Mouse (Mus musculus): ENCODE measurements around the gene Olfr1448. TPM values are rescaled to one million over a fixed set of nuclear protein-coding genes. Genes with fewer than 3 reads are reported as not detected.
"Not testable (repeated sequence)": the region's sequence is repeated elsewhere in the genome, so short reads cannot be mapped to it uniquely, and the experiment has no call there.

Olfr1448 gene
- polyA plus RNA-seq (2017; shearing (Covaris generic)) = not detected

- ATAC-seq = no peak
These were observed at the start of gene Olfr1448 for GRCm38 (mm10) chr19:12924319-12924718. Olfr1448 (minus strand) TSS chr19:12924419.

- not testable (repeated sequence) for ATAC-seq
These were observed 45.9 kb upstream of the Olfr1448 start for GRCm38 (mm10) chr19:12970082-12970481.

DNA sequence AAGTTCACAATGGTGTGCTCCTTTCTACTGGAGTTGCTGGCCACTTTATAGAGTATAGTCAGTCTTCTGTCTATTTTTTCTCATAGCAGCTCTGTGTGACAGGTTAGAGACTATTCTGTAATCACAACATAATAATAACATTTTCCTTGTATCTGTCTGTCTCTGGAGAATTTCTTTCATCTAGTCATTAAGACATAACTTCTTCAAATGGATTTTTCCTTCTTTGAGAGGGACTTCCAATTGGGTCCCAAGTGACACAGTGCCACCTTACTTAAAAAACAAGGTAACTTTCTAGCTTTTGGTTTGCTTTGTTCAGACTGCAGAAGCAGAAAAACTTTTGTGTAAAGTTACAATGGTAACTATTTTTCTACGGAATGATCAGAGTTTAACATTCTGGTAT is 25.7 kb upstream of the Olfr1448 start, which contains the start of gene Olfr1450:
Gene Olfr1450 (plus strand): TSS at position 301 of the 400 bp plus-strand sequence.
- ATAC-seq = no peak

DNA sequence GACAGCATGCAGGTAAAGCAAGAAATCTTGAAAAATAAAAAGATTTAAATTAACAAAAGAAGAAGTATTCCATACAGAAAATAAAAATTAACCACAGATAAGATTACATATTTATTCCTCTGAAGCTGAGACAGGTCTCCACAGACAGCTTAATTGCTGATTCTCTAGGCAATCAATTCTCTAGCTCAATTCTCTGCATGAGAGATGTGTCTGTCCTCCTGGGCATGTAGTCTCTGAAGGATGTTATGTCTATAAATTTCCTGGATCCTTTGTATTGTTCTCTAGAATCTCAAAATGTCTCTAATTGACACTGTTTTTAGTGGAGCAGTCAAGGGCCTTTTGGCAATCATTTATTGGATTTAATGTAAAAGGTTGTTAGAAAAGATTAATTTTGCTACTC is 6.3 kb upstream of the Olfr1448 start, which contains the start of gene Olfr1449:
Gene Olfr1449 (plus strand): TSS at position 301 of the 400 bp plus-strand sequence.
- ATAC-seq = no peak

- ATAC-seq = no peak
These were observed 20.6 kb downstream of the Olfr1448 start, which contains the start of gene Olfr1447 for GRCm38 (mm10) chr19:12903643-12904042. Olfr1447 (minus strand) TSS chr19:12903743.

- ATAC-seq = no peak
These were observed 30.8 kb downstream of the Olfr1448 start, which contains the start of gene Olfr1446 for GRCm38 (mm10) chr19:12893424-12893823. Olfr1446 (minus strand) TSS chr19:12893524.

DNA sequence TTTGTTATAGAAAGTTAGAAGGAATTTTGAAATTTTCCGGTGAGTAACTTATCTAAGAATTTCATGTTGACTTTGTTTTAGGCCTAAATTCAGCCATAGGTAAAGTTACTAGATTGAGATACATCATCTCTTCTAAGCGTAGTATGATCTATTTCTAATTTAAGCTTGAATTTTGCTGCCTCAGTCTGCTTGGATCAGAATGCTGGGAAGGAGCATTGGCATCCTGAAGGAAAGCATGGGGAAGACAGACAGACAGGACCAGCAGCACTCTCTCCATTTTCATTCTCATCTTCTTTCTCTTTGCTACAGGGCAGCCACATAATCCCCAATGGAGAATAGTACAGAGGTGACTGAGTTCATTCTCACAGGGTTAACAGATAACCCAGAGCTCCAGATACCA is 40.7 kb downstream of the Olfr1448 start, which contains the start of gene Olfr1445:
Gene Olfr1445 (plus strand): TSS at position 301 of the 400 bp plus-strand sequence.
- ATAC-seq = no peak

Other genes starting within 250 kb of the Olfr1448 start
- gene Olfr1443, start 246.3 kb downstream of the Olfr1448 start, polyA plus RNA-seq (2017; shearing (Covaris generic)) = not detected
- gene Keg1, start 228.6 kb downstream of the Olfr1448 start, polyA plus RNA-seq (2017; shearing (Covaris generic)) = not detected
- gene Cntf, start 158.8 kb downstream of the Olfr1448 start, polyA plus RNA-seq (2017; shearing (Covaris generic)) = 1 to 10 TPM; 2.9 to 3.4 TPM
- gene Zfp91, start 128.3 kb downstream of the Olfr1448 start, polyA plus RNA-seq (2017; shearing (Covaris generic)) = 10 to 100 TPM; 21.2 to 22.9 TPM
- 100 to 1,000 TPM; 220 to 255 TPM for gene Lpxn, start 128.2 kb downstream of the Olfr1448 start, polyA plus RNA-seq (2017; shearing (Covaris generic))
- 1 to 10 TPM in 1 of 2 experiments, not detected in 1; 1.0 TPM for gene Gm5244, start 77.7 kb downstream of the Olfr1448 start, polyA plus RNA-seq (2017; shearing (Covaris generic))
- gene Olfr1444, start 67.1 kb downstream of the Olfr1448 start, polyA plus RNA-seq (2017; shearing (Covaris generic)) = under 1 TPM; 0.33 to 0.44 TPM
- not detected for gene Olfr1445, start 40.6 kb downstream of the Olfr1448 start, polyA plus RNA-seq (2017; shearing (Covaris generic))
- gene Olfr1446, start 30.9 kb downstream of the Olfr1448 start, polyA plus RNA-seq (2017; shearing (Covaris generic)) = not detected
- gene Olfr1447, start 20.7 kb downstream of the Olfr1448 start, polyA plus RNA-seq (2017; shearing (Covaris generic)) = not detected
- not detected for gene Olfr1449, start 6.4 kb upstream of the Olfr1448 start, polyA plus RNA-seq (2017; shearing (Covaris generic))
- not detected for gene Olfr1450, start 25.8 kb upstream of the Olfr1448 start, polyA plus RNA-seq (2017; shearing (Covaris generic))
- gene Olfr1451, start 70.6 kb upstream of the Olfr1448 start, polyA plus RNA-seq (2017; shearing (Covaris generic)) = under 1 TPM in 1 of 2 experiments, not detected in 1; 0.44 TPM
- gene Olfr1453, start 103.9 kb upstream of the Olfr1448 start, polyA plus RNA-seq (2017; shearing (Covaris generic)) = not detected
- not detected for gene Olfr1454, start 136.2 kb upstream of the Olfr1448 start, polyA plus RNA-seq (2017; shearing (Covaris generic))
- not detected for gene Olfr1457, start 173.5 kb upstream of the Olfr1448 start, polyA plus RNA-seq (2017; shearing (Covaris generic))
- gene Olfr1458, start 182.4 kb upstream of the Olfr1448 start, polyA plus RNA-seq (2017; shearing (Covaris generic)) = not detected
- under 1 TPM in 1 of 2 experiments, not detected in 1; 0.05 TPM for gene Olfr1459, start 225.1 kb upstream of the Olfr1448 start, polyA plus RNA-seq (2017; shearing (Covaris generic))
- gene Olfr1461, start 238.6 kb upstream of the Olfr1448 start, polyA plus RNA-seq (2017; shearing (Covaris generic)) = not detected

Measured in CD4-positive, CD25-positive, alpha-beta regulatory T cell, adult 4 months (primary cell).